Mouse (Mus musculus) cerebellum, adult 11-12 months (tissue): ENCODE results near the gene Uxt.

Source experiments
- DNase-seq: peaks from one replicate; pipeline ENCODE4 v3.0.0; 2022

Gene Uxt

GRCm38 (mm10) chrX:20961477-20962378, at the start of gene Uxt:
Uxt (minus strand) TSS chrX:20962017.
- DNase-seq: peak; percentile 90

- DNase-seq: no peak
These were observed 19.1 kb upstream of the Uxt start for GRCm38 (mm10) chrX:20980901-20981300.

- peak; percentile 94 for DNase-seq
These were observed 11.5 kb downstream of the Uxt start, which contains the start of gene Elk1 for GRCm38 (mm10) chrX:20950191-20950880. Elk1 (minus strand) TSS chrX:20950608.

- DNase-seq: peak; percentile 53
These were observed 15.8 kb downstream of the Uxt start for GRCm38 (mm10) chrX:20946055-20946454.

GRCm38 (mm10) chrX:20931963-20932362, 29.9 kb downstream of the Uxt start:
- DNase-seq: no peak

GRCm38 (mm10) chrX:20931364-20931763, 30.5 kb downstream of the Uxt start, which contains the start of gene Cfp:
Cfp (minus strand) TSS chrX:20931555.
- DNase-seq: no peak

- DNase-seq: no peak
These were observed 32.0 kb downstream of the Uxt start for GRCm38 (mm10) chrX:20929859-20930258.

- DNase-seq: no peak
These were observed 36.8 kb downstream of the Uxt start for GRCm38 (mm10) chrX:20924976-20925375.

- no peak for DNase-seq
These were observed 38.3 kb downstream of the Uxt start for GRCm38 (mm10) chrX:20923506-20923905.

- DNase-seq: no peak
These were observed 40.5 kb downstream of the Uxt start for GRCm38 (mm10) chrX:20921366-20921765.

GRCm38 (mm10) chrX:20920844-20921364, 40.9 kb downstream of the Uxt start, which contains the start of gene Syn1:
Syn1 (minus strand) TSS chrX:20921004.
- DNase-seq: peak; percentile 95

GRCm38 (mm10) chrX:20920249-20920843, 41.5 kb downstream of the Uxt start:
- DNase-seq: no peak

- no peak for DNase-seq
These were observed 46.7 kb downstream of the Uxt start for GRCm38 (mm10) chrX:20915075-20915474.

GRCm38 (mm10) chrX:20913726-20914125, 48.1 kb downstream of the Uxt start:
- no peak for DNase-seq

GRCm38 (mm10) chrX:20910074-20910473, 51.7 kb downstream of the Uxt start:
- DNase-seq: no peak
